Comparison of ENCODE assay signal across 18 mouse cellular contexts in the genomic region with DNA sequence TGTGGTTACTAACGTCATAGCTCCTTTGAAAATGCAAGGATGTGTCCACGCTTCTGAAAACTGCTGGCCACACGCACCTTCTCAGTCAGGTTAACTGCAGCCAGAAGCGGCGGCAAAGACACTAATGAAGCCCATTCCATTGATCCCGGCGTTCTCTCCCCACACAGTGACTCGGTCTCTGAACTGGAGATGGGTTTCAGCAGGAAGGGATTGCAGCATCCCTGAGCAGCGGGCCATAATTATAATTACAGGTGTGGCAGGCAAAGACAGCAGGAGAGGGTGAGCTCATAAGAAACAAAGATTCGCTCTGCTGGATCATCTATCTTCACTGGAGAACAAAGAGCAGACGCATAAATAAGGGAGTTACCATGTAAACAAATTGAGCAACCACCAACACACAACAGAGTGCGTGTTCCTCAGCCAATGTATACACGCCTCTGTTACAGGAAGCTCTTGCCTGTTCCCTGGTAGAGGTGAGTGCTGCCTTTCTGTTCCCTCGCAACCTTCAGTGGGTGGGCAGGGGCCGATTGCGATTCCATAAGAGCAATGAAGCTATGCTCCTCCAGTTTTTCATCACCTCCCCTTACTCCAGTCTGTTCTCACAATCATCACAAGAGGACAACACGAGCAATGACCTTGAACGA.
DNase-seq lines count a peak whose midpoint lies in the region; ATAC-seq lines count a peak whose summit lies in the region.
"Had no signal": no experiment of that assay in that cellular context is flagged by ENCODE, and none has a peak within 500 bp of the region (broad histone marks: within the 10 kb centered on the region; RNA-seq: fewer than 3 reads in every experiment).

No protein-coding gene starts in this region.

- DNase-seq in heart, postnatal 10 days, result no peak
- no peak for DNase-seq in midbrain, embryonic 10.5 days (ENCODE audit: low spot score)
- DNase-seq in hindbrain, embryonic 14.5 days (ENCODE audit: low spot score), result no peak
- peak; percentile 43 for DNase-seq in retina, postnatal 1 day
- no peak for DNase-seq in kidney, adult 9 months
- no peak for DNase-seq in layer of hippocampus, postnatal 10 days (ENCODE audit: low spot score in 2 of 2)
- DNase-seq: adrenal gland, adult 2 months; B cell, adult 2 months; cerebellum, adult 2 months; gastrocnemius, postnatal 25 days; kidney, adult 18-20 months; kidney, postnatal 4 days; lung, postnatal 14 days had no signal

- H3K9ac ChIP-seq in heart, embryonic 11.5 days (ENCODE audit: low read depth, low read length), result no peak overlapping the region
- H3K9ac ChIP-seq in midbrain, embryonic 13.5 days (replicated peaks), result no peak overlapping the region
- H3K9ac ChIP-seq in hindbrain, embryonic 14.5 days, result no peak overlapping the region
- H3K9ac ChIP-seq: embryonic facial prominence, embryonic 15.5 days; limb, embryonic 12.5 days; liver, embryonic 14.5 days had no signal

- H3K36me3 ChIP-seq in heart, embryonic 11.5 days (ENCODE audit: control insufficient read depth, insufficient read depth, low read length), result no peaks in the 10 kb centered on the region
- no peaks in the 10 kb centered on the region for H3K36me3 ChIP-seq in midbrain, embryonic 13.5 days
- no peaks in the 10 kb centered on the region for H3K36me3 ChIP-seq in midbrain, embryonic 10.5 days
- no peaks in the 10 kb centered on the region for H3K36me3 ChIP-seq in hindbrain, embryonic 14.5 days (replicated peaks; ENCODE audit: control insufficient read depth, insufficient read depth)
- H3K36me3 ChIP-seq: embryonic facial prominence, embryonic 15.5 days; limb, embryonic 12.5 days had no signal

- intact Hi-C loops in heart, postnatal 10 days (cut with DNase I), result no loop called here

- H3K4me1 ChIP-seq in heart, embryonic 11.5 days (ENCODE audit: control insufficient read depth, insufficient read depth, low read length), result peaks cover 15% of the 10 kb centered on the region; the same call in 1 of the 2 replicates
- H3K4me1 ChIP-seq in midbrain, embryonic 13.5 days (replicated peaks), result peaks cover 25% of the 10 kb centered on the region
- H3K4me1 ChIP-seq in midbrain, embryonic 10.5 days, result peaks cover 41% of the 10 kb centered on the region
- H3K4me1 ChIP-seq in hindbrain, embryonic 14.5 days (replicated peaks; ENCODE audit: control insufficient read depth, insufficient read depth, low read length), result 0 out of 2 replicates have a peak, but pooled peaks cover 7% of the 10 kb centered on the region

- ATAC-seq in heart, embryonic 11.5 days (replicated peaks; ENCODE audit: insufficient number of reproducible peaks, low FRiP score, low TSS enrichment), result no peak
- ATAC-seq in midbrain, embryonic 13.5 days, result peak; percentile 53
- no peak for ATAC-seq in hindbrain, embryonic 14.5 days (ENCODE audit: low FRiP score)

- H3K27me3 ChIP-seq in heart, embryonic 11.5 days (ENCODE audit: control insufficient read depth, insufficient read depth, low read length), result no peaks in the 10 kb centered on the region
- H3K27me3 ChIP-seq in midbrain, embryonic 13.5 days, result no peaks in the 10 kb centered on the region
- peaks cover 59% of the 10 kb centered on the region for H3K27me3 ChIP-seq in midbrain, embryonic 10.5 days (ENCODE audit: low read depth, poor library complexity, severe bottlenecking)
- H3K27me3 ChIP-seq in hindbrain, embryonic 14.5 days (ENCODE audit: control insufficient read depth, insufficient read depth, low read length), result no peaks in the 10 kb centered on the region
- H3K27me3 ChIP-seq: embryonic facial prominence, embryonic 15.5 days; limb, embryonic 12.5 days had no signal

- H3K9me3 ChIP-seq in heart, embryonic 11.5 days (replicated peaks; ENCODE audit: control insufficient read depth, low read length), result no peaks in the 10 kb centered on the region
- no peaks in the 10 kb centered on the region for H3K9me3 ChIP-seq in midbrain, embryonic 13.5 days
- H3K9me3 ChIP-seq in midbrain, embryonic 10.5 days (replicated peaks), result no peaks in the 10 kb centered on the region
- no peaks in the 10 kb centered on the region for H3K9me3 ChIP-seq in hindbrain, embryonic 14.5 days (ENCODE audit: control insufficient read depth, low read length)
- H3K9me3 ChIP-seq: embryonic facial prominence, embryonic 15.5 days; limb, embryonic 12.5 days had no signal

- H3K27ac ChIP-seq in heart, embryonic 11.5 days (ENCODE audit: low read depth, low read length), result peak overlapping the region; percentile 54; the same call in 1 of the 2 replicates
- H3K27ac ChIP-seq in midbrain, embryonic 13.5 days, result peak overlapping the region; percentile 64
- no peak overlapping the region; the same call in 1 of the 2 replicates for H3K27ac ChIP-seq in midbrain, embryonic 10.5 days (replicated peaks)
- peak overlapping the region; percentile 45; the same call in 1 of the 2 replicates for H3K27ac ChIP-seq in hindbrain, embryonic 14.5 days
- H3K27ac ChIP-seq: embryonic facial prominence, embryonic 15.5 days; limb, embryonic 12.5 days; liver, embryonic 14.5 days had no signal

- WGBS in heart, embryonic 11.5 days (ENCODE audit: insufficient replicate concordance), result 64% methylated on average over 18 of the region's 18 CpGs
- 56% methylated on average over 18 of the region's 18 CpGs for WGBS in midbrain, embryonic 13.5 days
- WGBS in midbrain, embryonic 10.5 days, result 66% methylated on average over 18 of the region's 18 CpGs
- 75% methylated on average over 18 of the region's 18 CpGs for WGBS in hindbrain, embryonic 14.5 days

- no peak overlapping the region for H3K4me3 ChIP-seq in heart, embryonic 11.5 days (ENCODE audit: low read depth, low read length)
- no peak overlapping the region for H3K4me3 ChIP-seq in midbrain, embryonic 13.5 days (replicated peaks)
- H3K4me3 ChIP-seq in midbrain, embryonic 10.5 days, result no peak overlapping the region
- H3K4me3 ChIP-seq in hindbrain, embryonic 14.5 days (replicated peaks; ENCODE audit: low read length), result no peak overlapping the region
- H3K4me3 ChIP-seq: embryonic facial prominence, embryonic 15.5 days; limb, embryonic 12.5 days had no signal

- no peak overlapping the region for H3K4me2 ChIP-seq in heart, embryonic 11.5 days
- H3K4me2 ChIP-seq in midbrain, embryonic 13.5 days (replicated peaks), result no peak overlapping the region
- H3K4me2 ChIP-seq in hindbrain, embryonic 14.5 days (replicated peaks), result no peak overlapping the region
- H3K4me2 ChIP-seq: embryonic facial prominence, embryonic 15.5 days; limb, embryonic 12.5 days had no signal
